Mouse (Mus musculus) skeletal muscle tissue, adult 2 months (tissue): Measurements from ENCODE around the gene Pdlim5.
A peak's percentile ranks its signal among the peaks of the same experiment; 100 is the strongest.
"Not testable (repeated sequence)": the region's sequence is repeated elsewhere in the genome, so short reads cannot be mapped to it uniquely, and the experiment has no call there.

ENCODE experiments used
- DNase-seq: peaks from one replicate; pipeline ENCODE4 v3.0.0-alpha.2; 2012; ENCODE audit warnings: low read depth, low spot score

Pdlim5 gene

DNA sequence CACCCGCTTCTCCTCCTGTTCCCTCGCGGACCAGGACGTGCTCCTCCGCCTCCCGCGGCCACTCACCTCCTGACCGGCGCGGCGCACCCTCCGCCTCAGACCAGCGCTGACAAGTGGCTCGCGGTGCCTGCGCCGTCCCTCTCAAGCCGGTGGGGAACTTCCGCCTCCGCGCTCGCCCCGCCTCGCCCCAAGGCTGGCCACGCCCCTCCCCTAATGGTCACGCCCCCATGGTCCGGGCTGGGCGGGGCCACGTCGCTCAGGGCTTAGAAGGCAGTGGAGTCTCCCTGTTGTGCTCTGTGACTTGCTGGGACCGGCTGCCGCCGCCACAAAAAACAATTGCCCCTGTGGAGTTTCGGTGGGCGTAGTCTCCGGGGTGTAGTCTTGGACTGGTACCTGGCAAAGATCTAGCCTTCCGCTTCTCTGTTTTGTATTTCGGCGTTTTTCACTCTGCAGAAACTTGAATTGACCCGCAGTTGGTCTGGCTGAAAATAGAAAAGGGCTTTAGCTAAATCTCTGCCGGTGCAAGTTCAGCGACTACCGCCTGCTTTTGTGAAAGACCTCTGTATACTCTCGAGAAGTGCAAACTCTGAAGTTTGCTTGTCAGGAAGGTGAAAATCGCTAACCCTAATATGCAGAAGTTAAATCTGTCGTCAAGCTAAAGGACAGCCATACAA is at the start of gene Pdlim5:
Pdlim5 (minus strand) TSS at position 177 of the 674 bp plus-strand sequence.
- peak; percentile 95 for DNase-seq

DNA sequence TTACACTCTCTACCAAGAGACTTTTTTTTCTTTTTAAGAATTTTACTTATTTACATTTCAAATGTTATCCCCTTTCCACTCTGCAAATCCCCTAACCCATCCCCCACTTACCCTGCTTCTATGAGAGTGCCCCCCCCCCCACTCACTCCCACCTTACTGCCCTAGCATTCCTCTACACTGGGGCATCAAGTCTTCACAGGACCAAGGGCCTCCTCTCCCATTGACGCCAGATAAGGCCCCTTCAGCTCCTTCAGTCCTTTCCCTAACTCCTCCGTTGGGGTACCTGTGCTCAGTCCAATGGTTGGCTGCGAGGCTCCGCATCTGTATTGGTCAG is 48.2 kb upstream of the Pdlim5 start:
- DNase-seq, result no peak

DNA sequence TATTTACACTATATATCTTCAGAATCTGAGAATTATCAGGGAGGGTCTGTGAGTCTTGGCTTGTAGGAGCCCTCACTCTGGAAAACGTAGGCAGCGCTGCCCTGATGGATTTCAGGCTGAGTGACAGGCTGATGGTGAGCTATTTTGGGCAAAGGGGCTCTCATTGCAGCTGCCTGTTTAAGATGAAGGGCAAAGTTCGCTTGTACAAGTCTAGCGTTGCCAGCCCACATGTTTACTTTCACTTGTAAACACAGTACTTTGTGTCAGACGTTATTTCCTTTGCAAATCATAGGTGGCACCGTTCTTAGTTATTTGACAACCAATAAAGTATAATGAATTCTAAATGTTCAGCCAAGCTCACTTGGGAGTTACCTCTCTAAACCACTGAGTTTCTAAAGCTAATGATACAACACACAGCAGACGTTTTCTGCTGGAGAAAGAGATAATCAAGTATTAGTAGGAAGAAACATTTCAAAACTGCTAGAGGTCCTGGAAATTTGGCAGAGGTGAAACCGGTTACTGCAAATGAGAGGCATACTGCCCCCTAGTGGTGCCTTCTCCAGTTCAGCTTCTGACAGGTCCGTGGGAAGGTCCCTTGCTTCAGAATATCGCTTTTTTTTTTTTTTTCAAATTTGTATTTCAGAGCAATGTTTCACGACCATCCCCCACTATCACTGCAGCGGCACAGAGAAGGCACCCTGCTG is 47.7 kb upstream of the Pdlim5 start:
- peak; percentile 95 for DNase-seq

DNA sequence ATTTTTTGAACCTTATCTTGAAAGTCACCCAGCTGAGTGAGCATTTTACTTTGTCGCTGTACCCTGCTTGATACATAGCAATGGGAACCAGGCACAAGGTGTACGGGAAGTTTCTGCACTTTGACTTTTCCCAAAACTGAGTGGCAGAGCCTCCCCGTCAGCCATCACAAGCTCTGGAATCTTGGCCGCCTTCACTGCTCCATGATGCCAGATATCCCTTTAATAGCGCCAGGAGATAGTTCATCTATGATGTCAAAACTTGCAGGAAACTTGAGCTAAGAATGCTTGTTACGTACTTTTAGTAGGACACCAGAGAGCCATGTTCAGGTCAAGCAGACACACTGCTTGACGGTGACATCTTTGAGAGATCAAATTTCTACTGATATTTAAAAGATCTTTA is 46.7 kb upstream of the Pdlim5 start:
- peak; percentile 86 for DNase-seq

DNA sequence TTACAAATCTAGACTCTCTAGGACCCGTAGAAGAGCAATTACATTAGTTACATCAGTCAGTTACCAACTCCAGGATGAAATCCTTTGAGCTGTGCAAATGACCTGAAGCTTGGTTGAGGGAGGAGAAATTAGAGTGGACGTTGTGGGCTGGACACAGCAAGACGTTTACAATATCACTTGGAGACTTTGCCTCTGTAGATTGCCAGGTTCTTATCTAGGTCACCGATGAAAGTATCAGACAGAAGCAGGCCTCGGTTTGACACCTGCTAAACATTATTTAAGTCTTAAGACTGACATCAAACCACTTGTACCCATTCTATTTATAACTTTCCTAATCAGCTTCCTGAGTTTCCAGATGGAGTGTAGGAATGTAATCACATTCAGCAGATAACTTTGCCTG is 45.6 kb upstream of the Pdlim5 start:
- peak; percentile 82 for DNase-seq

DNA sequence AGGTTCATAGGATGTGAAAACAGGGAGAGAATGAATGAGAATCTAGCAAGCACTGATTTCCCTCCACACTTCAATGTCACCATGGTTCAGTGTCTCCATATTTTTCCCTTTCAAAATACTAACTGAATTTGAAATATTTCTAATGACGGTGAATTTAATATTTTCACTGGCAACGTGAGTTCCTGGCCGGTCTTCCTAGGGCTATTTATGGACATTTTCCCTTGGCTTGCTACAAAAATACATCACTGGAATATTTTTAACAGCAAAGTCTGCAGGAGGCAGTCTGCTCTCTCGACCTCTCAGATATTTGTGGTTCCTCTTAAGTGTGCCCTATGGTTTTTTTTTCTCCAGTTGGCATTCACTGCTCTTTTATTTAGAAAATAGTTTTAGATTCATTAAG is 44.7 kb upstream of the Pdlim5 start:
- DNase-seq, result peak; percentile 39

DNA sequence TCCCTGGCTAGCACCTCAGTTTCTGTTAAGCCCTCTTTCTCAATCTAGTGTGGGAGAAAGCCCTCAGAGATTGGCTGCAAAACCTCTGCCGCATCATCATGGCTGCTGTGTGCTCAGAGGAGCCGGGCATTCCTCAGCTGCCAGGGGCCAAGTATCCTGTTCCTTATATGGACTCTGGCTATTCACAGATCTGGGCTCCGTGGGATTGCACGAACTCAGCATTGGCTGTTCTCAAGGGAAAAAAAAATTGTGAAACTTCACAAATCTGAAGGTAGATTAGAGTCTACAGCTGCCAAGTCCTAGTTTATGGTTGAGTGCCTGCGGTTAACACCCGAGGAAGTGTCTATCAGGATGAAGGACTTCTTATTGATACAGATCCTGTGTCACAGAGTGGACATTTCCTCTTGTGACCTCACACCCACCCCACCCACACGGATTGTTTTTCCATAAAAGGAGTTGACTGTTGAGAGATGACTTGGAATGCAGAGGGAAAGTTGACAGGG is 44.1 kb upstream of the Pdlim5 start:
- peak; percentile 60 for DNase-seq

DNA sequence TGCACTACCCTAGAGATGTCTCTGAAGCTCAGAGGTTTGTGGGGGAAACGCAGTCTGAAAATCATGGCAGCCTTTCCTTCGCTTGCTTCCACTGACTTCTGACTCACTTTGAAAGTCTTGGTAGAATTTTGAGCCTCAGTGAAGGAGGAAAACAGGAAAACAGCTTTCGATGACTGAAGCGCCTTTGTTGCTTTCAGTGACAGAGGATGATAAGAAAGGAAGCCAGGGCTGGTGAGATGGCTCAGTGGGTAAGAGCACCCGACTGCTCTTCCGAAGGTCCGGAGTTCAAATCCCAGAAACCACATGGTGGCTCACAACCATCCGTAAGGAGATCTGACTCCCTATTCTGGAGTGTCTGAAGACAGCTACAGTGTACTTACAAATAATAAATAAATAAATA is 43.1 kb upstream of the Pdlim5 start:
- not testable (repeated sequence) for DNase-seq

DNA sequence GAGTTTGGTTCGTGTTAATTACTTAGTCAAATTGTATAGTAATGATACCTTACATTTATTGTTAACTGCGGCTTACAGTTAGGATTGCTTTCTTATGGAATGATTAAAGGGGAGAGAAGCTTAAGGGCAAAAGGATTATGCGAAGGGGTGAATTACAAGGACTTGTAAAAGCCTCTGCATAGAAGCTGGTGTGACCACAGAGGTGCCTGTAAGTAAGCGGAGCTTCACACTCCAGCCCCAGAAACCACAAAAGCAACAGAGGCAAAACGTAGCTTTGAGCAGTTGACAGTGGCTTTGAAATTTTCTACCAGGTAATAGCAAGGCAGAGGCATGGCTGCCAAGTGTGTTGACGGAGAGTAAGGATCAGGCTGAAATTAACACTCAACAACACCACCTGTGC is 41.3 kb upstream of the Pdlim5 start:
- DNase-seq, result no peak

DNA sequence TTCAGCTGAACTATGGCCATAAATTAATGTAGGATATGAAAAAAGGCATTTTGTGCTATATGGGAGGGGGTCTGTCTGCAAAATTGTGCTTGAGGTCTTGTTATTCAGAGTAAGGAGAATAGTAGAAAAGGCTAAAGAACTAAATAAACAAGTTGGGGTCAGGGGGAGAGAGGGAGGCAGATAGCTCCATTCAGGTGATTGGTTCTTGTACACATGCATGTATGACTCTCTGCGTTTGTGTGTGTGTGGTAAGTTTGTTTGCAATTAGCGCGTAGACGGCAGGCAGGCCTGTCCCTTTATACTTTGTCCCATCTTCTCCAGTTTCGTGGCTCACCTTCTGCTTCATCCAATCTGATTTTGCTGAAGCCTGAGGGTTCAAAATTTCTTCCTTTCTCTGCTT is 40.7 kb upstream of the Pdlim5 start:
- DNase-seq, result no peak

DNA sequence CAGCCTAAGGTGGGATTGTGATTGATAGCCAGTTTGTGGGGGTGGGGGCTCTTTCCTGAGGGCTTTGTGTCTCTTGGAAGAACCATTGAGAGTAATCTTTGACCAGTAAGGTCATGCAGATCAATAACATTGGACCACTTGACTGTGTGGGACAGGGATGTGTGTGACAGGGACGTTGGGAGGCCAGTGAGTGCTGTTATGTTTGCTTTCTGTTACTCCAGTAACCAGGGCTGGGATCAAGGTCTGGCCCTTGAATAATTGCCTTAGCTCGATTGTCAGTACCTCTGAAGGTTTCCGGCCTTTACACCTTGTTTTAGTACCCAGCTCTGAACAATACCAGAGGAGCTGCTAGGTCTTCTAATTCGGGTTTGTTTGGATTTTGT is 39.3 kb upstream of the Pdlim5 start:
- no peak for DNase-seq

DNA sequence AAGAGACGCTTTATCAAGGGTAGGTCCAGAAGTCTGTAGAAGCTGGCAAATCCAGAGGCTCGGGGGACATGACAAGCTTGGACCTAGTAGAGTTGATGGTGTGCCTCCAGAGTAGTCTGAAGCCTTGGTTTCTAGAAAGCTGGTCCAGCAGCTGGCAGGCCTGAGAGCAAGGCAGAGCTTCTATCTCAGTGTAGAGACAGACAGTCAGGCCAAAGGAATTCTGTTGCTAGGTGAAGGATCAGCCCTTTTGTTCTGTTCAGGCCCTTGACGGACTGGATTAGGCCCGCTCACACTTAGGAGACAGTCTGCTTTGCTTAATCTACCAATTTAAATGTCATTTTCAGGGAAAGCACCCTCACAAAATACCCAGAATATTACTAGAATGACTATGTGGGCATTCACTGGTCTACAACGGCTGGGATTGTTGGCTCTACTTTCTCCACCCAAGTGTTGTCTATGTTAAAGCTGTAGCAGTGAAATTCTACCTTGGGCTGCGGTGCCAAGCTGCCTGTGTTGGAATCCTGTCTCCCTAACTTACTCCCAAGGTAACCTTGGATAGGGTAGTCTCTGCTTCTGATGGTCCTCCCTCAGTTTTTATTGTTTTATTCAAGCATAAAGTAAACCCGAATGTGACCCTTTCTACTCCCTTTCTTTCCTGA is 38.8 kb upstream of the Pdlim5 start:
- no peak for DNase-seq

DNA sequence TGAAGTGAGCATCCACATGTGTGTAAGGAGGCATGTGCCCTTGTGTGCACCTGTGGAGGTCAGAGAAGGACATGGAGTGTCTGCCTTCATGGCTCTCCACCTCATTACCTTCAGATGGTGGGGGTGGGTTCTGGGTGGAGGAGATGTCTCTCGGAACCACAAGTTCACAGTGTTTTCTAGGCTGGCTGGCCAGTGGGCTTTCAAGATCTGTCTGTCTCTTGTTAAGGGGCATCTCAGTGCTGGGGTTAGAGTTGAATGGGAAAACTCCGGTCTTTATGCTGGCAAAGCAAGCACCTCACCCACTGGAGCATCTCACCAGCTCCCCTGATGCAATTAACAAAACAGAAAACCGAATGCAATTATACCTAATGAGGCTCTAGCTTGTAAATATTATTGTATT is 36.0 kb upstream of the Pdlim5 start:
- DNase-seq, result no peak

DNA sequence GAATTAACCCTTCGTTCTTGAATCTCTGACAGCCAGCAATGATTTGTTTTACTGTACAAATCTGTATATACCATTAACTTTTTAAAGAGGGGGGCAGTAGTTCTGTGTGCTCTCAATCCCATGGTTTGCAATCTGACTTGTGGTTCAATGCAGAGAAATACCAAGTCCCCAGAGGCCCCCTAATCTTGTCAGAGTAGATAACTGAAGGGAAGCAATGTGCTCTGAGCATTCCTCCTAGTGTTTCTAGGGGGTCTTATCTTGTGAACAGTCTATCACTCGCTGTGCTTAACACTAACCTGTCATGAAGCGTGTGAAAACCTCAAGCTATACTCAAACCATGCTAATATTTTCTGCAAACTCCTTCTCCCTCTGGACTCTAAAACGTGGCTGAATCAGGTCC is 34.6 kb upstream of the Pdlim5 start:
- no peak for DNase-seq

DNA sequence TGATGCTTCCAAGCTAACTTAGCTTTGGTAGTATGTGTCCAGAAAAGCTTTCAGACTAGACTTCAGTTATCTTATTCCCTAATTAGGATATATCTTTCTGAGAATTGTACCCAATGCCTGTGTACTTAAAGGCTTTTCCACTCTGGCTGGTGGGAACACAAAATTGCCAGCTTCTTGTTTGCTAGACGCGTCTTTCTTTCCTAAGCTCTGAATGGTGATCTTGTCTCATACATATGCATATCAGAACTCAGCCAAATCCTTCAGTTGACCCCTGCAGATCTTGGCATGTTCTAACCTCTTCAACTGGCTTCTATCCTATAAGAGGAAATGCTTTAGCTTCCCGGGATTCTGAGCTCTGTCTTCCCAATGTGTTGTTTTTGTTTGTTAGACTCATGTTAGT is 31.3 kb upstream of the Pdlim5 start:
- no peak for DNase-seq

DNA sequence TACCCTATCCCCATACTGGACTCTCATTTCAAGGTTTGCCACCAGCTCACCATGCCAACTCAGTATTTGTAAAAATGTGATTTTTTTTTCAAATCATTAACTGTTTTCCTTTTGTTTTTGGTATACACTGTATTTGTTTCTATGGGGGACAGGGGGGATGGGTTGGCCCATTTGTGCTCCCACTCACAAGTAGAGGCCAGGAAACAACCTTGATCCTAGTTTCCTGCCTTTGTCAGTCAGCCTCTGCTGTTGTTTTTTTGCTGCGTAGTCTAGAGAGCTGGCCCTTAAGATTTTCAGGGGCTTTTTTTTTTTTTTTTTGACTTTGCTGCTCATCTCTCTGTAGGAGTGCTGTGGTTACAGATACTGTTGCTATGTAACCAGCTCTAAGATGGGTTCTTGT is 28.6 kb upstream of the Pdlim5 start:
- no peak for DNase-seq

DNA sequence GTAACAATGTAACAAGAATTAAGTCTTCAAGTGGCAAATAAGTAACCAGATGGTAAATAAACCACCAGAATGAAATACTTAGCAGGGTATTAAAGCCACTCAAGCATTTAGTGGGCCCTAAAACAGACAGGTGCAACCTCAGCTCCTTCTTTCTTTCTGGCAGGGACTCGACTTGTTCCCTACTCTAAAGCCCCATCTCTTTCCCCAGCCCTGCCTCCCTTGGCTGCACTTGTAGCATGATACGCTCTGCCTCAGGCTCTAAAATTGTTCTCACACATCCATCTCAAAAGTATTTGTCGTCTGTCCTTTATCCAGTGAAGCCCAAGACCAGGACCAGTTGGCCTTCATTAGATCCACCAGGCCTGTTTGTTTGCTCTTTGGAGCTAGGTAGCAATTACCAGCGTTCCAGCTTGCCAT is 28.0 kb upstream of the Pdlim5 start:
- no peak for DNase-seq

DNA sequence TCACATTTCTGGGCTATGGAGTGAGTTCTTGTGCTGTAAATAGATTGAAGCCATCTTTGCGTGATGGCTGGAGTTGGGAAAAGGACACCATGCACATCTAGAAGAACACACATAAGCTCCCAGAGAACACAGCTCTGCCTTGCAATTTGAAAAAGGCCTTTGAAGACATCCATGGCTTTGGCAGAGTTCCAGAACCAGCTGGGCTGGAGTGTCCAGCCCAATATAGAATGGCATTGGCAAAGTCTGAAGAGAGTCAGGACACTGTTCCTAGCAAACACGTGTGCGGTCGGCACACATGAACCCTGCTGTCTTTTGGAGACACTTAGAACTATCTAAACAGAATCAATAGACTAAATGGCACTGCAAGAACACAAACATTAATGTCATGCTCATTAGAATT is 26.7 kb upstream of the Pdlim5 start:
- peak; percentile 87 for DNase-seq

DNA sequence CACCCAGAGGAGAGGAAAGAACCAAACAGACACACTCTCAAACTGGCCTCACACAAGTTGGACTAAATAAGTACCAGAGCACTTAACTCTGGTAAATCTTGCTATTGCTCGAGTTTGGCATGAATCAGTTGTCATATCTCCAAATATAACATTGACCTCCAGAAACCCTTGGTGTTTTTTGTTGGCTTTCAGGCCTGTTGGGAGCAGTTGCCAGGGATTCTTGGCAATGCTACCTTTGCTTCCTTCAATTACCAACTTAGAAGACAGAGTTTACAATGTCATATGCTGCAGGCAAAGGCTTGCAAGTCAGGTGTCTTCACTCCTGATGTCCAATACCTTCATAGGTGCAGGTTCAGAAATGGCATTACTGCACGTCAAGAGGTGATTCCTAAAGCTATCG is 26.0 kb upstream of the Pdlim5 start:
- DNase-seq, result peak; percentile 65

DNA sequence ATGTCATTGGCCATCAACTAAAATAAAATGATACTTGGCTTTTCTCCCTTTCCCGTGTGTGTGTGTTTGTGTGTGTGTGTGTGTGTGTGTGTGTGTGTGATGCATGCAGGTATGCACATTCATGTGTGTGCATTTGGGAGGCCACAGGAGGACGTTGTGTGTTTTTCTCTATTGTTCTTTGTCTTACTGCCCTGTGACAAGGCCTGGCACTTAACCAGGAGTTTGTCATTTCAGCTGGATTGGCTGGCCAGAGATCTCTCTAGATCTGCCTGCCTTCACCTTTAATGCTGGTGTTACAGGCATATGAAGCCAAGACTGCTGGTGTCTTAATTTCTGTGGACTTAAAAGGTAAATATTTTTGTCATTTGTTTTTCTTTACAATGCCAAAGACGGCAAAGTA is 22.5 kb upstream of the Pdlim5 start:
- no peak for DNase-seq

DNA sequence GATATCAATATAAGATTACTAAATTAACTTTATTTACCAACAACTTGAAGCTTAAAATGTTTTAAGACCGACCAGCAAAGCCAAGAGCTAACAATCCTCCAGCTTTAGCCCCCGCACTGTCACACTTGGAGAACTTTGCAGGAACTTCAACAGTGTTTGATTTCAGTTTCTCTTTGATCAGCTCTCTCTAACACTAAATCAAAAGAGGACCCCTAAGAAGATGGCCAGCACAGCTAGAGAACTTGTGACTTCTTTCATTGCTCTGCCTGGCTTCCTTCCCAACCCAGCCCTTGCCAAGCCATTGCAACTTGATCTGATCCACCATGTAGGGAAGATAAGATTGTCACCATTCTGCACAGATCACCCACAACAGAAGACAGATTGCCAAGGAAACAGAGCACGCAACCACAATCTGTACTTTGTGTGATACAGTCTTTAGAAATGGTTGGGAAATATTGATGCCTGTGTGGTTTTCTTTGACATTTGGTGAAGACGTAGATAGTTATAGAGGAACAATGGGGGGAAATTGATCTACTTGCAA is 17.9 kb upstream of the Pdlim5 start:
- no peak for DNase-seq

DNA sequence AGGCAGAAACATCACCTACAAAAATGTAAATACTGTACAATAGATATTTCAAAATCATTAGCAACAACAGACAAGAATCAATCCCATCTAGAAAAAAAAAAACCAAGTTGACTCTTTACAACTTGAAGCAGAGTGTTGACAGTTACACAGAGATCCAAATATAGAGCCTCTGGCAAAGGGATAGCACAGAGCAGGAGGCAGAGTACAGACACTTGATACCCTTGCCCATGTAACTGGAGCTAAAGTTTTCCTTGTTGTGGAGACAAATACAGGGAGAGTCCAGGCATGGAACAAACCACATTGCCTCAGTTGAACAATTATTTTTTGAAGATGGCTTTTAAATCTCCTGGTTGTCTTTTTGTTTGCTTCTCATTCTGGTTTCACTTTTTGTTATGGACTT is 15.4 kb upstream of the Pdlim5 start:
- DNase-seq, result peak; percentile 78
